Mouse (Mus musculus) myocyte (in vitro differentiated cells): ENCODE measurements around the gene Ndufa4l2. TPM values are rescaled to one million over a fixed set of nuclear protein-coding genes. Genes with fewer than 3 reads are reported as not detected.

ENCODE experiments used
- H3K27me3 ChIP-seq: one replicate; pipeline ENCODE4 v1.6.1; 2011; ENCODE audit not compliant: control insufficient read depth, insufficient read depth, insufficient read length
- H3K36me3 ChIP-seq: one replicate; pipeline ENCODE4 v1.6.1; 2011; ENCODE audit not compliant: control insufficient read depth, insufficient read depth
- H3K4me2 ChIP-seq: one replicate; pipeline ENCODE4 v1.6.1; 2011; ENCODE audit warnings: low read depth, control low read depth
- H3K4me3 ChIP-seq: one replicate; pipeline ENCODE4 v1.5.1; 2011; ENCODE audit warnings: mild to moderate bottlenecking, control low read depth, moderate library complexity
- H3K79me2 ChIP-seq: one replicate; pipeline ENCODE4 v1.6.1; 2011; ENCODE audit not compliant: control insufficient read depth, insufficient read depth
- H3ac ChIP-seq: one replicate; pipeline ENCODE4 v1.6.1; 2011; ENCODE audit not compliant: control insufficient read depth, insufficient read length
- CEBPB ChIP-seq: IDR thresholded peaks from 2 replicates; pipeline ENCODE4 v1.6.1; 2011; ENCODE audit warnings: mild to moderate bottlenecking, moderate library complexity; ENCODE audit not compliant: poor library complexity, insufficient read depth, severe bottlenecking
- E2F4 ChIP-seq: IDR thresholded peaks from one replicate; pipeline ENCODE4 v1.6.1; 2011; ENCODE audit warnings: mild to moderate bottlenecking, control low read depth, moderate library complexity; ENCODE audit not compliant: insufficient read depth
- MAX ChIP-seq: IDR thresholded peaks from one replicate; pipeline ENCODE4 v1.6.1; 2011; ENCODE audit warnings: low read depth, mild to moderate bottlenecking, control low read depth
- MYOD1 ChIP-seq, 3 experiments: IDR thresholded peaks; one replicate each; pipeline ENCODE4 v1.6.1; 2011; ENCODE audit warnings: control low read depth in 2 of 3, low read depth in 2 of 3, mild to moderate bottlenecking in 2 of 3, moderate library complexity in 1 of 3; ENCODE audit not compliant: insufficient read length in 2 of 3, control insufficient read depth in 1 of 3
- MYOG ChIP-seq, 3 experiments: IDR thresholded peaks; one replicate each; pipeline ENCODE4 v1.6.1; 2011; ENCODE audit warnings: control low read depth in 2 of 3, low read depth in 2 of 3, mild to moderate bottlenecking in 2 of 3; ENCODE audit not compliant: insufficient read length in 2 of 3, control insufficient read depth in 1 of 3, insufficient read depth in 1 of 3
- POLR2A ChIP-seq: IDR thresholded peaks from one replicate; pipeline ENCODE4 v1.6.1; 2011; ENCODE audit warnings: low read depth, mild to moderate bottlenecking, control low read depth, moderate library complexity; ENCODE audit not compliant: insufficient read length
- POLR2AphosphoS2 ChIP-seq: IDR thresholded peaks from one replicate; pipeline ENCODE4 v1.6.1; 2011; ENCODE audit warnings: low read depth, control low read depth; ENCODE audit not compliant: insufficient read length
- REST ChIP-seq: IDR thresholded peaks from one replicate; pipeline ENCODE4 v1.6.1; 2011; ENCODE audit warnings: mild to moderate bottlenecking, control low read depth, moderate library complexity; ENCODE audit not compliant: insufficient read depth, insufficient read length
- SRF ChIP-seq: IDR thresholded peaks from one replicate; pipeline ENCODE4 v1.6.1; 2011; ENCODE audit warnings: low read depth; ENCODE audit not compliant: control insufficient read depth, insufficient read length
- TCF12 ChIP-seq: IDR thresholded peaks from one replicate; pipeline ENCODE4 v1.6.1; 2011; ENCODE audit warnings: mild to moderate bottlenecking, control low read depth; ENCODE audit not compliant: poor library complexity, insufficient read depth, severe bottlenecking
- TCF3 ChIP-seq: IDR thresholded peaks from one replicate; pipeline ENCODE4 v1.6.1; 2011; ENCODE audit warnings: low read depth, control low read depth; ENCODE audit not compliant: insufficient read length
- USF1 ChIP-seq: IDR thresholded peaks from one replicate; pipeline ENCODE4 v1.6.1; 2011; ENCODE audit warnings: low read depth, mild to moderate bottlenecking, control low read depth, moderate library complexity
- polyA plus RNA-seq: library from polyadenylated mRNA; unstranded; fragments of >200 nt; fragmentation: generic; extraction: Trizol; gene quantifications from one replicate; pipeline ENCODE4 v1.2.1, GENCODE M21; 2012; ENCODE audit warnings: missing spikeins

Ndufa4l2 gene
- polyA plus RNA-seq, 1 experiment: 2.9 TPM

DNA sequence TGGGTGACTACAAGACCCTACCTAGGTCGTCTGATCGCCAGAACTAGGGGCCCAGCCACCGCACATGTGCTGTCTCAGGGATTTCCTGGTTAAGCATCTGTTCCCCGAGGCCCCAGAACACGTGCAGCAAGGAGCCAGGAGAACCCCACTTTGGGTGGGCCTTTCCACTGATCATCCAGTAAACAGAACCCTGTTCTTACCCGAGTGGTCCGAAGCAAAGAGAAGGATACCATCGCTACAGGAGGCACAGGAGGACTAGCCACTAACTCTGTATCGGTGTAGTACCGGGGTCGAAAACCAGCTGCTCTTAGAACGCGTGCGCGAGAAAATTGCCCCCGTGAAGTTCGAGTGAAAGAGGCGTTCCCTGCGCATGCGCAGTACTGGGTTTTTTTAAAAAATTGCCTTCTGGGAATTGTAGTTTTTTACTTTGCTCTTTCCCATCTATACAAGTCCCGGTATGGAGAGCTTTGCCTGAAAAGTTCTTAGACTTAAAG, 7.4 kb downstream of the Ndufa4l2 start, which contains the start of gene Shmt2:
Shmt2 (minus strand) TSS at position 357 of the 494 bp plus-strand sequence.
- TF ChIP-seq POLR2A (peak; percentile 79), MAX (peak; percentile 95), USF1 (peak; percentile 10), POLR2AphosphoS2 (peak; percentile 84), E2F4 (no peak)
- Histone ChIP-seq H3K36me3 (peaks cover 29% of the 10 kb centered on the region), H3ac (peak within 1 kb of the TSS; percentile 66), H3K27me3 (peaks cover 6% of the 10 kb centered on the region), H3K79me2 (peaks cover 22% of the 10 kb centered on the region), H3K4me3 (peak within 1 kb of the TSS; percentile 99), H3K4me2 (peak within 1 kb of the TSS; percentile 99)

DNA sequence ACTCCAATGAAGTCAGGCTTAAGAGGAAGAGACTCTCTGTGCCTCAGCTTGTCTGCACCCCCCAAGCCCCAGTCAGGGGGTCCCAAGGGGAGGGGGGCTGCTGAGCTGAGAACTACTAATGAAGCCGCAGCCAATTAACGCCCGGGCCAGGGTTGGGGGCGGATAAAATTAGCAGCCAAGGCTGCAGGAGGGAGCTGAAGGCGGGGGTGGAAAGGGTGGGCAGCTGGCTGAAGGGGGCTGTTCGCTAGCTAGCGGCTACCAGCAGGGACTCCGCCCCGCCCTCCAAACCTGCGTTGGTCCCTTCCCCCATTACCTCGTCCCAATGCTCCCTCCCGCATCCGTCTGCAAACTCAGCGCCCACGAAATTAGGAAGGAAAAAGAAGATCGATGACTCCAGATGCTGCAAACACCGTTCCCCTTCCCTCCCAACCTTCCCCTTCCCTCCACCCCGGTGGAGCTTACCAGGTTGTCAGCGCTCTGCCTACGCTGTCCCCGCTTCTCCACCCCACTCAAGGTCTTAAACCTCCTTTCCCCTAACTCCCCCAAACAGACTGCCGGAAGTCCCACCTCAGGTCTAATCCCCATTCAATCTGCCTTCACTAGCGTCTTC, 10.0 kb downstream of the Ndufa4l2 start:
- Histone ChIP-seq H3K79me2 (peaks cover 22% of the 10 kb centered on the region), H3K4me3 (no peak overlapping the region), H3K27me3 (peaks cover 19% of the 10 kb centered on the region), H3K36me3 (peaks cover 10% of the 10 kb centered on the region), H3ac (no peak overlapping the region), H3K4me2 (no peak overlapping the region)
- TF ChIP-seq REST (no peak), TCF12 (no peak), TCF3 (no peak), USF1 (no peak), POLR2A (no peak), MAX (no peak), MYOD1 (IDR thresholded peaks at IDR 0.05; ENCODE audit: control insufficient read depth in 1 of 3, insufficient read length in 2 of 3, low read depth in 2 of 3) (no peak), E2F4 (no peak), POLR2AphosphoS2 (no peak), SRF (no peak), CEBPB (no peak), MYOG (IDR thresholded peaks at IDR 0.05; ENCODE audit: control insufficient read depth in 1 of 3, insufficient read depth in 1 of 3, insufficient read length in 2 of 3, low read depth in 2 of 3) (no peak)

DNA sequence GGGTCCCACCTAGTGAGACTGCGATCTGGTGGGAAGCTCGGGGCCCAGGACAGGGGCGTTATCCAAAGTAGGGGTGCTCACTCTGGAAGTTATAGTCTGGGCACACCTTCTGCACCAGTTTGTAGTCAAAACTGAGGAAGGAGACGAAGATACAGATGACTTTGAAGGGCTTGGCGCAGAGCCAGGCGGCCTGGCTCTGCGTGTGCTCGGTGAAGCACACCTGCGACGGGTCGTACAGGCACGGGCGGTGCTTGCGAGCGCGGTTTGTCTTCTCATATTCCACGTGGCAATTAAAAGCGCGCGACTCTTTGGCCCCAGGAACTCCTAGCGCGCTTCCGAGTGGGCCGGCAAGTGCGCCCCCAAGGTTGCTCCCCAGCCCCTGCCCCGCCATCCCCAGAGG, 11.3 kb downstream of the Ndufa4l2 start:
- H3K36me3 ChIP-seq: no peaks in the 10 kb centered on the region
- H3K79me2 ChIP-seq: peaks cover 11% of the 10 kb centered on the region
- TF ChIP-seq CEBPB (no peak), TCF12 (no peak), SRF (no peak), USF1 (no peak), TCF3 (no peak), MAX (no peak), MYOG (IDR thresholded peaks at IDR 0.05; ENCODE audit: control insufficient read depth in 1 of 3, insufficient read depth in 1 of 3, insufficient read length in 2 of 3, low read depth in 2 of 3) (no peak), MYOD1 (IDR thresholded peaks at IDR 0.05; ENCODE audit: control insufficient read depth in 1 of 3, insufficient read length in 2 of 3, low read depth in 2 of 3) (no peak), REST (no peak), POLR2A (no peak), E2F4 (no peak), POLR2AphosphoS2 (no peak)
- H3K27me3 ChIP-seq: peaks cover 31% of the 10 kb centered on the region
- no peak overlapping the region for H3ac ChIP-seq
- H3K4me2 ChIP-seq: peak overlapping the region; percentile 67
- peak overlapping the region; percentile 9 for H3K4me3 ChIP-seq

DNA sequence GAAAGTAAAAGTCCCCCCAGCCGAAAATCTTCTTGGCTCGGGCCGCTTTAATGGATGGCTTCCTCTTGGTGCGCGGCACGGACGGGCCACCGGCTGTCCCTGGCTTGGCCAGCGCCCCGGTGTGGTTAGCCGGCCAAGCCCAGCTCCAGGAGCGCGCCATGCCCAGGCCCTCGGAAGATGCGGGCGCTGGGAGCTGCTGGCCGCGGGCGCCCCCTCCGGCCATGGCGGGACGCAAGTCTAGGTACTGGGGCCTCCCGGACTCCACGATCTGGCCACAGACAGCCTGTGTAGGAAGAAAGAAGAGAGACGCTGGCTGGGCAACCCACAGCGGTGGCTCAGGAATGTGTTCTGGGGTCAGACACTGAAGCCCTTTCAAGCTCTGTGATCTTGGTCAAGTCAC, 11.9 kb downstream of the Ndufa4l2 start:
- peaks cover 4% of the 10 kb centered on the region for H3K79me2 ChIP-seq
- TF ChIP-seq SRF: no peak
- TF ChIP-seq MYOD1 (IDR thresholded peaks at IDR 0.05; ENCODE audit: control insufficient read depth in 1 of 3, insufficient read length in 2 of 3, low read depth in 2 of 3): peak in 1 of 3 experiments; percentile 1
- peak in 1 of 3 experiments; percentile 54 for TF ChIP-seq MYOG (IDR thresholded peaks at IDR 0.05; ENCODE audit: control insufficient read depth in 1 of 3, insufficient read depth in 1 of 3, insufficient read length in 2 of 3, low read depth in 2 of 3)
- H3K4me2 ChIP-seq: peak overlapping the region; percentile 67
- H3K36me3 ChIP-seq: no peaks in the 10 kb centered on the region
- H3ac ChIP-seq: no peak overlapping the region
- H3K4me3 ChIP-seq: peak overlapping the region; percentile 9
- H3K27me3 ChIP-seq: peaks cover 37% of the 10 kb centered on the region

DNA sequence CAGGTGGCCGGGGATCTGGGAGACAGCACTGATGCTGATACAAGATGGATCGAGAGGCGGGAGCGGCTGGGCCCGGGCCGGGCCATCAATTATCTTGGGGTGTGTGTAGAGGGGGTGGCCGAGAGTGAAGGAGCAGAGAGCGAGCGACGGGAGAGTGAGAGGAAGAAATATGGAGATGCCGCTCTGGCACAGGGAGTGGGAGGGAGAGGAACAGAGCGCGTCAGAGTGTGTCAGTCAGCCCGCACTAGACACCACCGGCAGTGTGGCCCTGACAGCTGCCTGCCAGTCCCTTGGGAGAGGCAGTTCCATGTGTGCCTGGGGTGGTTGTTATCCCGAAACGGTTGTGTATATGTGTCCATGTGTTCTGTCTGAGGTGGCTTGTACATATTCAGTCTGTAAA, 12.7 kb downstream of the Ndufa4l2 start:
- Histone ChIP-seq H3K27me3 (peaks cover 45% of the 10 kb centered on the region), H3K4me3 (no peak overlapping the region), H3K79me2 (no peaks in the 10 kb centered on the region), H3K4me2 (no peak overlapping the region), H3K36me3 (no peaks in the 10 kb centered on the region), H3ac (no peak overlapping the region)
- TF ChIP-seq USF1 (no peak), E2F4 (no peak), POLR2A (no peak), MYOD1 (IDR thresholded peaks at IDR 0.05; ENCODE audit: control insufficient read depth in 1 of 3, insufficient read length in 2 of 3, low read depth in 2 of 3) (peak in 1 of 3 experiments; percentile 61), MYOG (IDR thresholded peaks at IDR 0.05; ENCODE audit: control insufficient read depth in 1 of 3, insufficient read depth in 1 of 3, insufficient read length in 2 of 3, low read depth in 2 of 3) (peak in 2 of 3 experiments; percentile 53 to 72), POLR2AphosphoS2 (no peak), CEBPB (no peak)
